Mouse (Mus musculus): Measurements from ENCODE around the gene Dhtkd1.

Gene Dhtkd1

GRCm38 (mm10) chr2:5930291-5931054, 12.1 kb downstream of the Dhtkd1 start:
- no peak for DNase-seq

- DNase-seq = no peak
These were observed 12.8 kb downstream of the Dhtkd1 start for GRCm38 (mm10) chr2:5929793-5930192.

DNA sequence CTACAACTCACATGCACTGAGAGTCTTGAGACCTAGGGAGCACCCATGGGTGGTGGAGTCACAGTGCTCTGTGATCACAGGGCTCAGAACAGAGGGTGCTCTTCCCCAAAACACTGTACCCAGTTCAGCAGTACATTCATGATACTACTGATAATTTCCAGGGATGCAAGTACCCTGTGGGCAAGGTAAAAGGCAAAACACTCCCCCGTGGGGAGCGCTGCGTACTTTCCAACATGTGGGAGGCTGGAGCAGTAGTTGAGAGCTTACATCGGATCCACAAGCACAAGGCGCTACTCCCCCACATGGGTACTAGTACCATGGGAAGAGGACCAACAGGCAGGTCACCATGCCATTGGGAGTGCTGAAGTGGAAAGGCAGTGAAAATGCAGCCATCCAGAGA, 15.1 kb downstream of the Dhtkd1 start:
- no peak for DNase-seq

DNA sequence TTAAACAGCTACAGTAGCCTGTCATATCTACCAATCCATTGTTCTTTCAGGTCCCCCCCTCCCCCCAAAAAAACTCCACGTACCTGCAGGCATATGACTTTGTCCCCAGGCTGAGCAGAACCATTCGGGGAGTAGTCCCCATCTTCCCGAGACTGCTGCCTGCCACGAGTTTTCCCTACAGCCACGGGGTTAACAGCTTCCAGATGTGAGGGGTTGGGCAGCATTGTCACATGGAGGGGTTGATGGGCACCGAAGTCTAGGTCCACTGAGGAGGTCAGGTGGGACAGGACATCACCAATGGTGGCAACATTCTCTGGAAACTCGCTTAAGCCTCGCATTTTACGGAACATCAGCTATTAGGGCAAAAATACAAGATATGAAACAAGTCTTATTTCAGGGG, 18.8 kb downstream of the Dhtkd1 start:
- no peak for DNase-seq

DNA sequence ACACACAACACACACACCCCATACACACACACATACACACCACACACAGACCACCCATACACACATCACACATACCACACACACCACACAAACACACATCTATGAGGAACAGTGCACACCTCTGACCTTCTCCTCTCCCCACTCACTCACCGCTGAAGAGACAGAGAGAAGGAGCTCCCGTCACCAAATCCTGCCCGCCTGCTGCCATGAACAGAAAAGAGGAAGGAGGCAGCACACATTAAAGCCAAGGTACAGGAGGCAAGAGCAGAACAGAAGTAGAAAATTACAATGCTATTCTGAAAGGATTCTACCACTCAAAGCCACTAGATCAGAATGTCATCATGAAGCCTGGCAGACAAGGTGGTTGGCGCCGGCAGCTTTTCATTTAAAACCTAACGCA, 19.8 kb downstream of the Dhtkd1 start:
- no peak for DNase-seq

DNA sequence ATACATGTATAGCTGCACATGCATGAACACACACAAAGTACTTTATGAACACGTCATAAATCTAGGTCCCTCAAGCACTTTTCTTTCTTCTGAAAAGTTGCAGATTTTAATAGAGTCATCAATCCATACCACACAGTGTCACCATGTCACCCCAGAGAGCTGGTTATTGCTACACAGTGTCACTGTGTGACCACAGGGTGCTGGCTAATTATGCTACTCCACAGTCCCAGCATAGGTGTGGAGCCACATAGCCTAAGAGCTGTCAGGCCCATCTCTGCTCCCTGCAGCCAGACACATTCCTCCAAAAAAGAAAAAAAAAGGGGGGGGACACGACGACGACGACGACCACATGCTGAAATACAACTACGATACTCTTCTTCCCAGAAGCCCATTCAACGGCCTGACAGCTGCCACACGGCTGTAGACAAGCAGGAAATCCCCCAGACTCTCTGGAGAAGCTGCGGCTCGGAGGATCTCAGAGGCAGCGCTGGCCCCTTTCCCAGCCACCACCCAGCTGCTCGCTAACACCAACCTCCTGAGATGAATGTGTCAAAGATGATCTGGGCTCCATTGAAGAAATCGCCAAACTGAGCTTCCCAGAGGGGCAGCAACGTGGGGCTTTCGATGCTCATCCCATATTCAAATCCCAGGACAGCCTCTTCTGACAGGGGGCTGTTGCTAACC, 31.2 kb downstream of the Dhtkd1 start:
- DNase-seq = no peak

DNA sequence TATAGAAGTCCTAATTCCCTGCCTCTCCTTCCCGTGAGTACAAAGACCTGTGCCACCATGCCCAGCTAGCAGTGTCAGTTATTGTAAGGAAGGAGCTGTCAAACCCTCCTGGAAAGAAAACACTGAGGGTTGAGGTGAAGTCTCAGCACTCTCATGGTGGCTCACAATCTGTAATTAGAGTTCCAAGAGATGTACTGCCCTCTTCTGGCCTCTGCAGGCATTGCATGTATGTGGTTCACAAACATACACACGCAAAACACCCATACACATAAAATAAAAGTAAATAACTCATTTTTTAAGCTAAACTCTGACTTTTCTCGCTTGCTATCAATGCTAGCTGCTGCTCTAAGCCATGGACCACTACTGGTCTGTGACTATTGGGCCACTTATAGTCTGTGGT, 36.0 kb downstream of the Dhtkd1 start:
- peak; percentile 29 to 78 for DNase-seq

- peak; percentile 28 to 36 for DNase-seq
These were observed 36.5 kb downstream of the Dhtkd1 start for GRCm38 (mm10) chr2:5906092-5906491.

DNA sequence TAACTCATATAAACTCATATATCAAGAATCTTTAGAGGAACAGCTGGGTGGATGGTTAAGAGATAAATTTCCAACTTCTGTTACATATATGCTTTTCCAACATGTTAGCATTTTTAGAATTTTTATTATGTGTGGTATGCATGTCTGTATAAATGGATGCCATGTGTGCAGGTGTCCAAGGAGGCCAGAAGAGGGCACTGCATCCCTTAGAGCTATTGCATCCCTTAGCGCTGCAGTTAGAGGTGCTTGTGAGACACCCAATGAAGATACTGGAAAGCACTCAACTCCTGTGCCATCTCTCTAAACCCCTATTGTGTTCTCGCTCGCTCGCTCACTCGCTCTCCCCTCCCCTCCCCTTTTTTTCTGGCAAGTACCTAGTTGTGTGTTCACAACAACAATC, 42.4 kb downstream of the Dhtkd1 start:
- DNase-seq = peak; percentile 23 to 49

DNA sequence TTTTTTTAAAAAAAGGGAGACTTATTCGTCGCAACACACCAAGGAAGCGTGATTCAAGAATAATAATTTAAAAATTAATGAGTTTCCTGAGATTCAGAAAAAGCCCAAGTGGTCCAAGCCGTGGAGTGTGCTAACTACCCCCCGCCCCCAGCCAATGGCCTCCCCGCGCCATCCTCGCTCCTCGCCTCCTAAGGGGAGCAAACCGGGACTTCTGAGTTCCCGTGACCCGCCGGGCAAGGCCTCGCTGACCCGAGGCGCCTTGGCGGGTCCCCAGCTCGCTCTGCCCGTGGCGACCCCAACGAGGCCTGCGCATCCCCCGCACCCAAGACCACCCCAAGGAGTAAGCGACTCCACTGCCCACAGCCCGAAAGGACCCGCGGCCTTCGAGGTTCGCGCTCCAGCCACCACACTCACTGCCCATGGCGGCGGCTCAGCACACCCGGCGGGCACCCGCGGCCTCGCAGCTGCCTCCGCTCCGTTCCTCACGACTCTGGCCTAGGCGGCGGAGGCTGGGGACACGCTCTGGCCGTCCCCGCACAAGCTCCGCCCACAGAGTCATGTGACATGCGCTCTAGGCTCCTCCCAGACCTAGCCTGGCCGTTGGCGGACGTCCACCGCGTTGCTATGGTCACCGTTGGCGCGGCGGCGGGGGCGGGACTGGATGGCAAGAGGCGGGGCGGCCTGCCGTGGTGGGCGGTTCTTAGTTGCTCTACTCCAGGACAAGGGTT, 47.6 kb downstream of the Dhtkd1 start, which contains the start of gene Sec61a2:
Gene Sec61a2 (minus strand): TSS at position 590 of the 728 bp plus-strand sequence.
- peak; percentile 98 to 100 for DNase-seq

GRCm38 (mm10) chr2:5894296-5894695, 48.3 kb downstream of the Dhtkd1 start:
- DNase-seq = no peak

DNA sequence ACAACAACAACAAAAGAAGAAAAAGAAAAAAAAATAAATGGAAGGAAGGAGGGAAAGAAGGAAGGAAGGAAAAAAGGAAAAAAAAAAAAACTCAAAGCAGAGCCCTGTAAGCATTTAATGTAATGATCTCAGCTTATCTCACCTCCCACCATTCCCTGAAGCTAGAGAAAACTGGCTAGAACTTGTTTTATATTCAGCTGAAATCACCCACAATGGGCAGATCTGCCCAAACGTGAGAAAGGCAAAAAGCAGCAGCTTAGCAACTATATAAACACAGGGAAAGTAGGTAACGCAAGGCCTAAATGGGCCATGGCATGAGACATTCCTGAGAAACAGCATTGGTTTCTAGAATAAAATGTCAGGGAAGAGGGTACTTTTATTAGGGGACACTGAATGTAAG, 53.2 kb downstream of the Dhtkd1 start:
- no peak for DNase-seq

- DNase-seq = no peak
These were observed 53.7 kb downstream of the Dhtkd1 start for GRCm38 (mm10) chr2:5888865-5889264.

- DNase-seq = no peak
These were observed 65.1 kb downstream of the Dhtkd1 start for GRCm38 (mm10) chr2:5877446-5877845.

DNA sequence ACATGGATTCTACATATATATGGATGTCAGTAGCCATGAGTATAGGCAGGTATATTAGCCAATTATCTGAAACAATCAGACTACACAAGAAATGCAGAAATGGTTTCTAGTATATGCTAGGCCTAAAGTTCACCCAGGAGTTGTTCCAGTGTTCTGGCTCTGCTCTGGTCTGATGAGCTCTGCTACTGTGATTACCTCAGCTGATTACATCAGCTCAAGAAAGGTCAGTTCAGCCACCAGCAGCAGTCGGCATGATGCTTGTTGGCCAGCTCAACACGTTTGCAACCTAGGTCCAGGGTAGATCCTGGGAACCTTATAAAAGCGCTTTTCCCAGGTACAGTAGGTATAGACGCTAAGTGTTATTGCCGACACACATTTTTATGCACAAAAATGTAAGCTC, 72.8 kb downstream of the Dhtkd1 start:
- DNase-seq = no peak

DNA sequence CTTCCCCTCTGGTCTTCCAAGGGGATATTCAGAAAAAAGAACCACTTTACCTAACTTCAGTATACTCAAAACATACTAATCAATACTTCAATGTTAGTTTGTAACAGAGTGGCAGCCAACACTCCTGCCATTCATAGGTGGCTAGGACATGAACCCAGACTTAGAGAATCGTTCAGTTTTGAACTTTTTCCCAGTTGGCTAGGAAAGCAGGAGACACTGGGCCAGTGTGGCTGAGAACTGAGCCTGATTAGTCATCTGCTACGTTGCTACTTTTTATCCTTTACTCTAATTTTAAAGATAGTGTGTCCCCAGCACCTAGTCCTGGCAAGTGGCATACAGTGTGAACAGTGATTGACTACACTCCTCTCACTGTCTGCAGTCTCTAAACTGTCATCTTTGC, 74.9 kb downstream of the Dhtkd1 start:
- no peak for DNase-seq

DNA sequence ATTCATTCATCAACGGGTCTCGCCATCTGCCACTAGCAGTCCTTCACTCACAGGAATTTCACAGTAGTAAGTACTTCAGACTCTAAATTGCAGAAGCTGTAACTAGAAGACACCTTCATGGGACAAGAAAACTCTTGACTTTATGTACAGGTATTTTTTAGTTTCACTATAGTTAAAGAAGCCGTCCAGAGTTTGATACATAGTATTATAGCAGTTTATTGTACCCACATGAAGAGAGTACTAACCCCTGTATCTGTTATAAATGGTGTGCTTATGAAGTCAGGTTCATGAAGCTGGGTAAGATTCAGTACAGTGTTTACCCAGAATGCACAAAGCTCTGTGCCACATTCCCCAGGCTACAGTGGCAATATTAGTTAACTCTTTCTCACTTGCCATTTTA, 79.8 kb downstream of the Dhtkd1 start, which contains the start of gene Gm13199:
Gene Gm13199 (minus strand): TSS at position 101 of the 400 bp plus-strand sequence.
- DNase-seq = no peak

GRCm38 (mm10) chr2:5851866-5852265, 90.7 kb downstream of the Dhtkd1 start:
- no peak for DNase-seq

DNA sequence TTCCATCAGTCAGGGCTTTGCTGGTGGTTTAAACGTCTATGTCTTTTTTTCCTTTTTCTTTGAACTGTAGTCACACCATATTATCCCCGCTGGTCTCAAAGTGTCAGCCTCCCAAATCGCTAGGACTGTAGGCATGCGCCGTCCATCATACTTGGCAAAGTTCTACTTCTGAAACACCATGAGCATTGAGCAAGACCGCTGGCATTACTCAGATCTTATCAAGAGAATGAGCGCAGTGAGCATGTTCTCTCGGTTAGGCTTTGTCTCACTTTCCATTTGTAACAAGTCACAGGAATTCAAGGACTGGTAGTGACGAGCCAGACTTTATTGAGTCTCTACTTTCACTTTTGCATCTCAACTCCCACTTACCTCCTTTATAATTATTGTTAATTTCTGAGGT, 91.5 kb downstream of the Dhtkd1 start:
- no peak for DNase-seq
